ENCODE assay signal across 15 mouse cellular contexts in genomic region chr17:56206276-56206884, GRCm38 (mm10). TPM values are rescaled to one million over a fixed set of nuclear protein-coding genes. Genes with fewer than 3 reads are reported as not detected.
DNase-seq lines count a peak whose midpoint lies in the region; ATAC-seq lines count a peak whose summit lies in the region.
"Had no signal": no experiment of that assay in that cellular context is flagged by ENCODE, and none has a peak within 500 bp of the region (broad histone marks: within the 10 kb centered on the region; RNA-seq: fewer than 3 reads in every experiment).

No protein-coding gene starts in this region.

- H3K9ac ChIP-seq in intestine, embryonic 15.5 days: no peak overlapping the region
- H3K9ac ChIP-seq in liver, embryonic 16.5 days (ENCODE audit: low read depth, low read length): no peak overlapping the region
- no peak overlapping the region; the same call in 1 of the 2 replicates for H3K9ac ChIP-seq in forebrain, embryonic 13.5 days

- peak; percentile 28 for DNase-seq in 416B (ENCODE audit: low read depth)
- peak; percentile 91 for DNase-seq in lung, postnatal 25 days (ENCODE audit: low spot score)
- DNase-seq in B cell, adult 2 months: no peak
- no peak for DNase-seq in embryo, embryonic 10 days (ENCODE audit: low spot score)
- DNase-seq in left cerebral cortex, postnatal 25 days (ENCODE audit: low spot score in 2 of 2): no peak
- DNase-seq: adrenal gland, adult 2 months; cerebellum, adult 9-11 months; midbrain, embryonic 14.5 days; thymus, postnatal 36 days had no signal

- peak; percentile 95 for ATAC-seq in intestine, embryonic 15.5 days
- ATAC-seq in liver, embryonic 16.5 days (ENCODE audit: low read depth): peak; percentile 93
- ATAC-seq in forebrain, embryonic 13.5 days: no peak
- ATAC-seq: hindbrain, postnatal 0 days had no signal

- intact Hi-C loops in left cerebral cortex, postnatal 25 days (cut with DNase I): no loop called here

- no peaks in the 10 kb centered on the region for H3K27me3 ChIP-seq in intestine, embryonic 15.5 days (replicated peaks)
- no peaks in the 10 kb centered on the region for H3K27me3 ChIP-seq in liver, embryonic 16.5 days (ENCODE audit: control insufficient read depth, insufficient read depth, low read depth, low read length)
- H3K27me3 ChIP-seq in forebrain, embryonic 13.5 days: no peaks in the 10 kb centered on the region

- H3K4me2 ChIP-seq in intestine, embryonic 15.5 days (replicated peaks): no peak overlapping the region
- H3K4me2 ChIP-seq in liver, embryonic 16.5 days (ENCODE audit: low read depth, low read length): no peak overlapping the region
- no peak overlapping the region for H3K4me2 ChIP-seq in forebrain, embryonic 13.5 days

- 67% methylated on average over 10 of the region's 10 CpGs for WGBS in intestine, embryonic 15.5 days
- 73% methylated on average over 10 of the region's 10 CpGs for WGBS in liver, embryonic 16.5 days (ENCODE audit: insufficient replicate concordance)
- 95% methylated on average over 10 of the region's 10 CpGs for WGBS in forebrain, embryonic 13.5 days

- 0 out of 2 replicates have a peak overlapping the region, but pooled peaks have one; percentile 9 for H3K27ac ChIP-seq in intestine, embryonic 15.5 days
- peak overlapping the region; percentile 61 for H3K27ac ChIP-seq in liver, embryonic 16.5 days (ENCODE audit: low read length)
- H3K27ac ChIP-seq in forebrain, embryonic 13.5 days: no peak overlapping the region
- H3K27ac ChIP-seq: embryonic facial prominence, embryonic 10.5 days; hindbrain, postnatal 0 days; macrophage had no signal

- H3K4me1 ChIP-seq in intestine, embryonic 15.5 days (replicated peaks): no peaks in the 10 kb centered on the region
- peaks cover 9% of the 10 kb centered on the region for H3K4me1 ChIP-seq in liver, embryonic 16.5 days (ENCODE audit: control insufficient read depth, low read depth, low read length)
- H3K4me1 ChIP-seq in forebrain, embryonic 13.5 days: no peaks in the 10 kb centered on the region
- H3K4me1 ChIP-seq: embryonic facial prominence, embryonic 10.5 days had no signal

- H3K4me3 ChIP-seq in intestine, embryonic 15.5 days (replicated peaks): no peak overlapping the region
- H3K4me3 ChIP-seq in liver, embryonic 16.5 days (ENCODE audit: low read depth, low read length): no peak overlapping the region
- H3K4me3 ChIP-seq in forebrain, embryonic 13.5 days: no peak overlapping the region
- H3K4me3 ChIP-seq: embryonic facial prominence, embryonic 10.5 days had no signal

- H3K36me3 ChIP-seq in intestine, embryonic 15.5 days: peaks cover 68% of the 10 kb centered on the region
- peaks cover 37% of the 10 kb centered on the region for H3K36me3 ChIP-seq in liver, embryonic 16.5 days (ENCODE audit: control insufficient read depth, insufficient read depth)
- H3K36me3 ChIP-seq in forebrain, embryonic 13.5 days (ENCODE audit: poor library complexity, severe bottlenecking): peaks cover 100% of the 10 kb centered on the region

- no peaks in the 10 kb centered on the region for H3K9me3 ChIP-seq in intestine, embryonic 15.5 days
- no peaks in the 10 kb centered on the region for H3K9me3 ChIP-seq in liver, embryonic 16.5 days (replicated peaks; ENCODE audit: control insufficient read depth, low read length)
- no peaks in the 10 kb centered on the region for H3K9me3 ChIP-seq in forebrain, embryonic 13.5 days (replicated peaks)
- H3K9me3 ChIP-seq: embryonic facial prominence, embryonic 10.5 days had no signal

RNA-seq across cellular contexts. Expression of gene Dpp9, which starts 12.3 kb away (rescaled TPM):
- 32.8 and 35.0 TPM in 2 replicates for polyA plus RNA-seq in intestine, embryonic 15.5 days (2015; fragmentation: Nextera tagmentation; extraction: Ambion mirVana)
- polyA plus RNA-seq in liver, embryonic 16.5 days (2015; fragmentation: Nextera tagmentation; extraction: Ambion mirVana): 19.9 and 23.5 TPM in 2 replicates
- polyA plus RNA-seq in forebrain, embryonic 13.5 days (2015; fragmentation: Nextera tagmentation; extraction: Ambion mirVana): 32.5 and 33.0 TPM in 2 replicates
- total RNA-seq in left cerebral cortex, postnatal 25 days (2021): 10 to 100 TPM; 68.3 to 71.4 TPM

RNA-seq across cellular contexts. Expression of gene Mydgf, which starts 22.7 kb away (rescaled TPM):
- 105 and 127 TPM in 2 replicates for polyA plus RNA-seq in intestine, embryonic 15.5 days (2015; fragmentation: Nextera tagmentation; extraction: Ambion mirVana)
- 56.2 and 56.4 TPM in 2 replicates for polyA plus RNA-seq in liver, embryonic 16.5 days (2015; fragmentation: Nextera tagmentation; extraction: Ambion mirVana)
- polyA plus RNA-seq in forebrain, embryonic 13.5 days (2015; fragmentation: Nextera tagmentation; extraction: Ambion mirVana): 56.8 and 64.5 TPM in 2 replicates
- total RNA-seq in left cerebral cortex, postnatal 25 days (2021): 10 to 100 TPM; 40.5 to 42.1 TPM

RNA-seq across cellular contexts. Expression of gene Tnfaip8l1, which starts 44.1 kb away (rescaled TPM):
- 11.9 and 12.8 TPM in 2 replicates for polyA plus RNA-seq in intestine, embryonic 15.5 days (2015; fragmentation: Nextera tagmentation; extraction: Ambion mirVana)
- polyA plus RNA-seq in liver, embryonic 16.5 days (2015; fragmentation: Nextera tagmentation; extraction: Ambion mirVana): 3.4 and 4.1 TPM in 2 replicates
- polyA plus RNA-seq in forebrain, embryonic 13.5 days (2015; fragmentation: Nextera tagmentation; extraction: Ambion mirVana): 8.0 and 8.4 TPM in 2 replicates
- 1 to 10 TPM; 7.8 to 8.9 TPM for total RNA-seq in left cerebral cortex, postnatal 25 days (2021)

RNA-seq across cellular contexts. Expression of gene Fem1a, which starts 50.2 kb away (rescaled TPM):
- polyA plus RNA-seq in intestine, embryonic 15.5 days (2015; fragmentation: Nextera tagmentation; extraction: Ambion mirVana): 12.5 and 12.8 TPM in 2 replicates
- polyA plus RNA-seq in liver, embryonic 16.5 days (2015; fragmentation: Nextera tagmentation; extraction: Ambion mirVana): 5.2 and 5.7 TPM in 2 replicates
- polyA plus RNA-seq in forebrain, embryonic 13.5 days (2015; fragmentation: Nextera tagmentation; extraction: Ambion mirVana): 16.5 and 19.3 TPM in 2 replicates
- total RNA-seq in left cerebral cortex, postnatal 25 days (2021): 10 to 100 TPM; 33.5 to 34.1 TPM

Comparison
In these comparisons a context has a peak if more than half of its experiments do, and no peak if none do; other contexts are left out.
1. DNase-seq: peak in 416B (single experiment) and lung, postnatal 25 days (single experiment); none in B cell, adult 2 months (0 of 2), embryo, embryonic 10 days (single experiment) and left cerebral cortex, postnatal 25 days (0 of 2).